Comparison of ENCODE assay signal across 15 mouse cellular contexts in the genomic region with DNA sequence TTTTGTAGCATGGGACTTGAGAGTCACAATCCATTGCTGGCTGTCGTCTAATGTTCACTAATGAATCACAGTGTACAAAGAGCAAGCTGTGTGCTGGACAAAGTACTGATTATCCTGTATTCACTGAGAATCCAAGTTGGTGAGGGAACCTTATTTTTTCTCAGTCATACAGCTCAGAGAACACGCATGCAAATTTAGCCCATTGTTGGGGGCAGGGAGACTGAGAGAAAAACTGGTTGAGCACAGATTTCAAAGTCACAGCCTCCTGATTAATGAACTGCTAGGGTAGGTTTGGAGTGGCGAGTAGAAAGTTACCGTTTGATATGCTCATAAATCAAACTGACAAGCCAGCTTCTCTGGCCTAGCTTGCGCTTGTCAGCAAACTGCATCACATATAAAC.
A peak's percentile ranks its signal among the peaks of the same experiment; 100 is the strongest.
DNase-seq lines count a peak whose midpoint lies in the region; ATAC-seq lines count a peak whose summit lies in the region.
"Had no signal": no experiment of that assay in that cellular context is flagged by ENCODE, and none has a peak within 500 bp of the region (broad histone marks: within the 10 kb centered on the region; RNA-seq: fewer than 3 reads in every experiment).

No protein-coding gene starts in this region.

- H3K9ac ChIP-seq in neural tube, embryonic 12.5 days, result no peak overlapping the region
- no peak overlapping the region for H3K9ac ChIP-seq in neural tube, embryonic 15.5 days (replicated peaks)
- H3K9ac ChIP-seq in forebrain, embryonic 16.5 days (replicated peaks; ENCODE audit: low read depth, low read length), result no peak overlapping the region
- H3K9ac ChIP-seq in neural tube, embryonic 13.5 days, result no peak overlapping the region
- H3K9ac ChIP-seq: embryonic facial prominence, embryonic 15.5 days; limb, embryonic 13.5 days; lung, embryonic 15.5 days had no signal

- H3K4me1 ChIP-seq in neural tube, embryonic 12.5 days, result no peaks in the 10 kb centered on the region
- no peaks in the 10 kb centered on the region for H3K4me1 ChIP-seq in neural tube, embryonic 15.5 days
- peaks cover 8% of the 10 kb centered on the region; the same call in 1 of the 2 replicates for H3K4me1 ChIP-seq in forebrain, embryonic 16.5 days (replicated peaks; ENCODE audit: control insufficient read depth, insufficient read depth, low read length)
- 0 out of 2 replicates have a peak, but pooled peaks cover 10% of the 10 kb centered on the region for H3K4me1 ChIP-seq in neural tube, embryonic 13.5 days (replicated peaks)
- H3K4me1 ChIP-seq: embryonic facial prominence, embryonic 15.5 days; limb, embryonic 13.5 days; lung, embryonic 15.5 days had no signal

- H3K4me3 ChIP-seq in neural tube, embryonic 12.5 days, result no peak overlapping the region
- no peak overlapping the region for H3K4me3 ChIP-seq in neural tube, embryonic 15.5 days (replicated peaks)
- no peak overlapping the region for H3K4me3 ChIP-seq in forebrain, embryonic 16.5 days (replicated peaks; ENCODE audit: low read length)
- H3K4me3 ChIP-seq in neural tube, embryonic 13.5 days, result no peak overlapping the region
- H3K4me3 ChIP-seq: embryonic facial prominence, embryonic 15.5 days; limb, embryonic 13.5 days; lung, embryonic 15.5 days had no signal

- H3K27me3 ChIP-seq in neural tube, embryonic 12.5 days (replicated peaks), result no peaks in the 10 kb centered on the region
- no peaks in the 10 kb centered on the region for H3K27me3 ChIP-seq in neural tube, embryonic 15.5 days (replicated peaks)
- no peaks in the 10 kb centered on the region for H3K27me3 ChIP-seq in forebrain, embryonic 16.5 days (replicated peaks; ENCODE audit: control insufficient read depth, insufficient read depth, low read length)
- H3K27me3 ChIP-seq in neural tube, embryonic 13.5 days, result no peaks in the 10 kb centered on the region
- H3K27me3 ChIP-seq: embryonic facial prominence, embryonic 15.5 days; limb, embryonic 13.5 days; lung, embryonic 15.5 days had no signal

- 22% methylated on average over 5 of the region's 5 CpGs for WGBS in neural tube, embryonic 12.5 days
- 17% methylated on average over 5 of the region's 5 CpGs for WGBS in neural tube, embryonic 15.5 days
- 18% methylated on average over 5 of the region's 5 CpGs for WGBS in forebrain, embryonic 16.5 days
- 11% methylated on average over 5 of the region's 5 CpGs for WGBS in neural tube, embryonic 13.5 days

- no peaks in the 10 kb centered on the region for H3K36me3 ChIP-seq in neural tube, embryonic 12.5 days
- no peaks in the 10 kb centered on the region for H3K36me3 ChIP-seq in neural tube, embryonic 15.5 days
- H3K36me3 ChIP-seq in forebrain, embryonic 16.5 days (ENCODE audit: control insufficient read depth, insufficient read depth), result no peaks in the 10 kb centered on the region
- H3K36me3 ChIP-seq in neural tube, embryonic 13.5 days, result no peaks in the 10 kb centered on the region
- H3K36me3 ChIP-seq: embryonic facial prominence, embryonic 15.5 days; lung, embryonic 15.5 days had no signal

- peak; percentile 26 to 48 for DNase-seq in kidney, adult 8-10 months
- DNase-seq in frontal cortex, adult 2 months (ENCODE audit: extremely low spot score in 1 of 2, low spot score in 1 of 2), result no peak
- DNase-seq in left cerebral cortex, postnatal 25 days (ENCODE audit: low spot score in 2 of 2), result no peak
- DNase-seq: adrenal gland, postnatal 25 days; cerebellum, adult 18-20 months; gastrocnemius, postnatal 36 days; thymus, postnatal 4 days had no signal

- peak; percentile 84 for ATAC-seq in neural tube, embryonic 12.5 days (ENCODE audit: low FRiP score, low read depth)
- no peak for ATAC-seq in neural tube, embryonic 15.5 days (ENCODE audit: low FRiP score)
- ATAC-seq in forebrain, embryonic 16.5 days, result peak; percentile 79
- peak; percentile 36 for ATAC-seq in neural tube, embryonic 13.5 days (ENCODE audit: low read depth)
- no peak for ATAC-seq in CD4-positive, CD25-positive, alpha-beta regulatory T cell, adult 4 months

- intact Hi-C loops in left cerebral cortex, postnatal 25 days (cut with DNase I), result no loop called here

- H3K9me3 ChIP-seq in neural tube, embryonic 12.5 days, result no peaks in the 10 kb centered on the region
- H3K9me3 ChIP-seq in neural tube, embryonic 15.5 days (replicated peaks), result no peaks in the 10 kb centered on the region
- H3K9me3 ChIP-seq in forebrain, embryonic 16.5 days (ENCODE audit: control insufficient read depth, low read length), result no peaks in the 10 kb centered on the region
- no peaks in the 10 kb centered on the region for H3K9me3 ChIP-seq in neural tube, embryonic 13.5 days
- H3K9me3 ChIP-seq: embryonic facial prominence, embryonic 15.5 days; limb, embryonic 13.5 days; lung, embryonic 15.5 days had no signal

- H3K27ac ChIP-seq in neural tube, embryonic 12.5 days, result no peak overlapping the region
- no peak overlapping the region for H3K27ac ChIP-seq in neural tube, embryonic 15.5 days (replicated peaks)
- no peak overlapping the region for H3K27ac ChIP-seq in forebrain, embryonic 16.5 days (ENCODE audit: low read length)
- H3K27ac ChIP-seq in neural tube, embryonic 13.5 days (replicated peaks), result no peak overlapping the region
- H3K27ac ChIP-seq: embryonic facial prominence, embryonic 15.5 days; limb, embryonic 13.5 days; lung, embryonic 15.5 days had no signal

- no peak overlapping the region for H3K4me2 ChIP-seq in neural tube, embryonic 12.5 days (replicated peaks)
- no peak overlapping the region for H3K4me2 ChIP-seq in neural tube, embryonic 15.5 days
- no peak overlapping the region for H3K4me2 ChIP-seq in forebrain, embryonic 16.5 days (ENCODE audit: low read length)
- H3K4me2 ChIP-seq in neural tube, embryonic 13.5 days, result no peak overlapping the region
- H3K4me2 ChIP-seq: embryonic facial prominence, embryonic 15.5 days; limb, embryonic 13.5 days; lung, embryonic 15.5 days had no signal

Comparison
In these comparisons a context has a peak if more than half of its experiments do, and no peak if none do; other contexts are left out.
1. ATAC-seq: peak in neural tube, embryonic 12.5 days (single experiment), forebrain, embryonic 16.5 days (single experiment) and neural tube, embryonic 13.5 days (single experiment); none in neural tube, embryonic 15.5 days (single experiment) and CD4-positive, CD25-positive, alpha-beta regulatory T cell, adult 4 months (single experiment).
2. DNase-seq: peak in kidney, adult 8-10 months (2 of 2); none in frontal cortex, adult 2 months (0 of 2) and left cerebral cortex, postnatal 25 days (0 of 2).